Mouse (Mus musculus) stomach, embryonic 15.5 days (tissue): ENCODE results near the gene Alpl. TPM values are rescaled to one million over a fixed set of nuclear protein-coding genes. Genes with fewer than 3 reads are reported as not detected.

Experiments used
- ATAC-seq: fragments of 200-750 bp; cut with Nextera tagmentation; 2 replicates; pipeline ENCODE4 v1.8.0; 2017; ENCODE audit warnings: low read depth, moderate number of reproducible peaks, moderate TSS enrichment; ENCODE audit not compliant: insufficient read depth, low FRiP score
- H3K27ac ChIP-seq: fragments of 300-500 bp; sonication (generic); 2 replicates; pipeline ENCODE4 v1.5.1; 2015; ENCODE audit warnings: mild to moderate bottlenecking, inconsistent platforms
- H3K27me3 ChIP-seq: fragments of 300-500 bp; sonication (generic); replicated peaks from 2 replicates; pipeline ENCODE4 v1.6.1; 2015; ENCODE audit warnings: inconsistent platforms
- H3K36me3 ChIP-seq: fragments of 300-500 bp; sonication (generic); 2 replicates; pipeline ENCODE4 v1.6.1; 2015; ENCODE audit warnings: inconsistent platforms
- H3K4me1 ChIP-seq: fragments of 300-500 bp; sonication (generic); 2 replicates; pipeline ENCODE4 v1.6.1; 2015; ENCODE audit warnings: inconsistent platforms
- H3K4me2 ChIP-seq: fragments of 300-500 bp; sonication (generic); 2 replicates; pipeline ENCODE4 v1.6.1; 2015; ENCODE audit warnings: mild to moderate bottlenecking, inconsistent platforms
- H3K4me3 ChIP-seq: fragments of 300-500 bp; sonication (generic); replicated peaks from 2 replicates; pipeline ENCODE4 v1.5.1; 2015; ENCODE audit warnings: inconsistent platforms
- H3K9ac ChIP-seq: fragments of 300-500 bp; sonication (generic); 2 replicates; pipeline ENCODE4 v1.6.1; 2015; ENCODE audit warnings: inconsistent platforms
- H3K9me3 ChIP-seq: fragments of 300-500 bp; sonication (generic); 2 replicates; pipeline ENCODE4 v1.6.1; 2016; ENCODE audit warnings: inconsistent platforms
- WGBS: fragments of 180-500 bp; shearing (Covaris S2); methylation state at CpG from one replicate; pipeline ENCODE4 v1.1.7; 2015; 5-methylcytosine and 5-hydroxymethylcytosine counted together
- polyA plus RNA-seq: library from polyadenylated mRNA; unstranded; fragments of >200 nt; fragmentation: Nextera tagmentation; extraction: Ambion mirVana; gene quantifications from 2 replicates; pipeline ENCODE4 v1.2.1, GENCODE M21; 2015

Gene Alpl
- polyA plus RNA-seq, 1 experiment from 2014 or later = 10.8 TPM

- H3K9me3 ChIP-seq = no peaks in the 10 kb centered on the region
- H3K36me3 ChIP-seq = no peaks in the 10 kb centered on the region
- H3K4me2 ChIP-seq = no peak overlapping the region
- no peak for ATAC-seq
- 0 out of 2 replicates have a peak, but pooled peaks cover 2% of the 10 kb centered on the region for H3K4me1 ChIP-seq
- H3K9ac ChIP-seq = no peak overlapping the region
- no peak overlapping the region for H3K27ac ChIP-seq
- 49% methylated on average over 3 of the region's 3 CpGs for WGBS
- no peaks in the 10 kb centered on the region for H3K27me3 ChIP-seq
- no peak overlapping the region for H3K4me3 ChIP-seq
Measured at GRCm38 (mm10) chr4:137820721-137821120, 24.5 kb upstream of the Alpl start.

GRCm38 (mm10) chr4:137819487-137819886 is 23.3 kb upstream of the Alpl start:
- no peaks in the 10 kb centered on the region for H3K9me3 ChIP-seq
- 0 out of 2 replicates have a peak, but pooled peaks cover 2% of the 10 kb centered on the region for H3K4me1 ChIP-seq
- no peak overlapping the region for H3K4me2 ChIP-seq
- H3K4me3 ChIP-seq = no peak overlapping the region
- H3K9ac ChIP-seq = no peak overlapping the region
- no peak for ATAC-seq
- no peaks in the 10 kb centered on the region for H3K27me3 ChIP-seq
- 72% methylated on average over 2 of the region's 2 CpGs for WGBS
- H3K27ac ChIP-seq = no peak overlapping the region
- H3K36me3 ChIP-seq = no peaks in the 10 kb centered on the region

- no peak overlapping the region for H3K4me2 ChIP-seq
- WGBS = 80% methylated on average over 3 of the region's 3 CpGs
- no peaks in the 10 kb centered on the region for H3K27me3 ChIP-seq
- H3K4me3 ChIP-seq = no peak overlapping the region
- no peaks in the 10 kb centered on the region for H3K36me3 ChIP-seq
- no peak overlapping the region for H3K27ac ChIP-seq
- H3K9ac ChIP-seq = no peak overlapping the region
- 0 out of 2 replicates have a peak, but pooled peaks cover 2% of the 10 kb centered on the region for H3K4me1 ChIP-seq
- ATAC-seq = no peak
- H3K9me3 ChIP-seq = no peaks in the 10 kb centered on the region
Measured at GRCm38 (mm10) chr4:137818341-137818740, 22.2 kb upstream of the Alpl start.

GRCm38 (mm10) chr4:137816216-137816615 is 20.0 kb upstream of the Alpl start:
- ATAC-seq = no peak
- Histone ChIP-seq H3K4me3 (no peak overlapping the region), H3K9ac (no peak overlapping the region)

GRCm38 (mm10) chr4:137815473-137815872 is 19.3 kb upstream of the Alpl start:
- Histone ChIP-seq H3K4me3 (no peak overlapping the region), H3K36me3 (no peaks in the 10 kb centered on the region), H3K9ac (no peak overlapping the region), H3K27me3 (no peaks in the 10 kb centered on the region), H3K4me2 (no peak overlapping the region), H3K27ac (no peak overlapping the region), H3K9me3 (no peaks in the 10 kb centered on the region), H3K4me1 (0 out of 2 replicates have a peak, but pooled peaks cover 2% of the 10 kb centered on the region)
- no peak for ATAC-seq
- 74% methylated on average over 3 of the region's 3 CpGs for WGBS

More at GRCm38 (mm10) chr4:137816216-137816615, 20.0 kb upstream of the Alpl start:
- H3K4me1 ChIP-seq = 0 out of 2 replicates have a peak, but pooled peaks cover 2% of the 10 kb centered on the region
- H3K4me2 ChIP-seq = no peak overlapping the region
- H3K27me3 ChIP-seq = no peaks in the 10 kb centered on the region
- no peaks in the 10 kb centered on the region for H3K9me3 ChIP-seq
- WGBS = 68% methylated on average over 7 of the region's 7 CpGs
- H3K36me3 ChIP-seq = no peaks in the 10 kb centered on the region
- no peak overlapping the region for H3K27ac ChIP-seq

- H3K27ac ChIP-seq = no peak overlapping the region
- no peak overlapping the region for H3K4me3 ChIP-seq
- no peaks in the 10 kb centered on the region for H3K27me3 ChIP-seq
- no peaks in the 10 kb centered on the region for H3K4me1 ChIP-seq
- no peaks in the 10 kb centered on the region for H3K9me3 ChIP-seq
- WGBS = 81% methylated on average over 7 of the region's 7 CpGs
- no peak overlapping the region for H3K9ac ChIP-seq
- H3K36me3 ChIP-seq = no peaks in the 10 kb centered on the region
- no peak for ATAC-seq
- H3K4me2 ChIP-seq = no peak overlapping the region
Measured at GRCm38 (mm10) chr4:137814140-137814539, 18.0 kb upstream of the Alpl start.

- 64% methylated on average over 13 of the region's 13 CpGs for WGBS
- no peaks in the 10 kb centered on the region for H3K36me3 ChIP-seq
- H3K4me3 ChIP-seq = no peak overlapping the region
- H3K27ac ChIP-seq = no peak overlapping the region
- H3K9me3 ChIP-seq = no peaks in the 10 kb centered on the region
- H3K4me2 ChIP-seq = no peak overlapping the region
- no peak overlapping the region for H3K9ac ChIP-seq
- no peaks in the 10 kb centered on the region for H3K4me1 ChIP-seq
- no peaks in the 10 kb centered on the region for H3K27me3 ChIP-seq
- no peak for ATAC-seq
Measured at GRCm38 (mm10) chr4:137812946-137813708, 16.9 kb upstream of the Alpl start.

GRCm38 (mm10) chr4:137809999-137810398 is 13.8 kb upstream of the Alpl start:
- no peak for ATAC-seq
- Histone ChIP-seq H3K4me1 (no peaks in the 10 kb centered on the region), H3K27me3 (no peaks in the 10 kb centered on the region), H3K4me2 (no peak overlapping the region), H3K27ac (no peak overlapping the region), H3K9me3 (no peaks in the 10 kb centered on the region), H3K36me3 (no peaks in the 10 kb centered on the region), H3K9ac (no peak overlapping the region), H3K4me3 (no peak overlapping the region)
- 78% methylated on average over 4 of the region's 4 CpGs for WGBS

- H3K4me2 ChIP-seq = no peak overlapping the region
- H3K9me3 ChIP-seq = no peaks in the 10 kb centered on the region
- no peak overlapping the region for H3K9ac ChIP-seq
- 67% methylated on average over 7 of the region's 7 CpGs for WGBS
- no peak overlapping the region for H3K27ac ChIP-seq
- ATAC-seq = no peak
- H3K36me3 ChIP-seq = no peaks in the 10 kb centered on the region
- H3K4me1 ChIP-seq = no peaks in the 10 kb centered on the region
- H3K4me3 ChIP-seq = no peak overlapping the region
- no peaks in the 10 kb centered on the region for H3K27me3 ChIP-seq
Measured at GRCm38 (mm10) chr4:137807301-137807851, 11.2 kb upstream of the Alpl start.

- no peak overlapping the region for H3K9ac ChIP-seq
- peak overlapping the region; percentile 57; the same call in 1 of the 2 replicates for H3K27ac ChIP-seq
- 0 out of 2 replicates have a peak, but pooled peaks cover 7% of the 10 kb centered on the region for H3K27me3 ChIP-seq
- no peaks in the 10 kb centered on the region for H3K9me3 ChIP-seq
- no peaks in the 10 kb centered on the region for H3K36me3 ChIP-seq
- WGBS = 25% methylated on average over 12 of the region's 12 CpGs
- peak; percentile 62 for ATAC-seq
- H3K4me2 ChIP-seq = no peak overlapping the region
- peaks cover 10% of the 10 kb centered on the region for H3K4me1 ChIP-seq
- H3K4me3 ChIP-seq = no peak overlapping the region
Measured at GRCm38 (mm10) chr4:137801196-137801595, 5.0 kb upstream of the Alpl start.

- Histone ChIP-seq H3K9ac (no peak overlapping the region), H3K36me3 (no peaks in the 10 kb centered on the region), H3K4me3 (no peak overlapping the region), H3K9me3 (no peaks in the 10 kb centered on the region), H3K4me2 (no peak overlapping the region), H3K27me3 (peaks cover 15% of the 10 kb centered on the region; the same call in 1 of the 2 replicates), H3K4me1 (peaks cover 17% of the 10 kb centered on the region), H3K27ac (no peak overlapping the region)
- WGBS = 33% methylated on average over 11 of the region's 11 CpGs
- no peak for ATAC-seq
Measured at GRCm38 (mm10) chr4:137800324-137800723, 4.1 kb upstream of the Alpl start.

GRCm38 (mm10) chr4:137797038-137797437 is 854 bp upstream of the Alpl start:
- no peaks in the 10 kb centered on the region for H3K9me3 ChIP-seq
- no peak overlapping the region for H3K4me2 ChIP-seq
- H3K4me3 ChIP-seq = no peak overlapping the region
- H3K27me3 ChIP-seq = peaks cover 23% of the 10 kb centered on the region
- no peaks in the 10 kb centered on the region for H3K36me3 ChIP-seq
- peaks cover 17% of the 10 kb centered on the region for H3K4me1 ChIP-seq
- H3K27ac ChIP-seq = no peak overlapping the region
- no peak overlapping the region for H3K9ac ChIP-seq
- 64% methylated on average over 4 of the region's 4 CpGs for WGBS
- no peak for ATAC-seq
